Mouse (Mus musculus) CH12.LX (cell line): ENCODE data around the gene Tsg101. TPM values are rescaled to one million over a fixed set of nuclear protein-coding genes. Genes with fewer than 3 reads are reported as not detected.

Experiments
- DNase-seq: peaks from one replicate; pipeline ENCODE4 v3.0.0-alpha.2; 2013; ENCODE audit errors: extremely low read depth
- H3K27ac ChIP-seq: 2 replicates; pipeline ENCODE4 v1.5.1; 2012; ENCODE audit warnings: low read depth, mild to moderate bottlenecking, control low read depth, moderate library complexity; ENCODE audit not compliant: insufficient read depth
- H3K27me3 ChIP-seq: replicated peaks from 2 replicates; pipeline ENCODE3; 2012; ENCODE audit warnings: inconsistent platforms
- H3K36me3 ChIP-seq, 2 experiments: replicated peaks in 1 of 2; 2 replicates each; pipeline versions ENCODE3 to v1.6.1; 2012; ENCODE audit warnings: inconsistent platforms in 1 of 2, low read length in 1 of 2, mild to moderate bottlenecking in 1 of 2, mixed read lengths in 1 of 2, moderate library complexity in 1 of 2; ENCODE audit not compliant: control insufficient read depth in 1 of 2, insufficient read depth in 1 of 2
- H3K4me1 ChIP-seq, 2 experiments: 2 replicates each; pipeline ENCODE4 v1.6.1; 2012; ENCODE audit warnings: inconsistent platforms in 1 of 2, moderate library complexity in 1 of 2; ENCODE audit not compliant: insufficient read depth in 2 of 2, control insufficient read depth in 1 of 2
- H3K4me2 ChIP-seq: 2 replicates; pipeline ENCODE4 v1.6.1; 2012; ENCODE audit warnings: low read depth, mild to moderate bottlenecking, control low read depth; ENCODE audit not compliant: poor library complexity, insufficient read depth, severe bottlenecking
- H3K4me3 ChIP-seq, 3 experiments: fragments of 150-350 bp in 1 of 3; sonication (generic) in 1 of 3; replicated peaks in 1 of 3; 2 replicates each; pipeline versions ENCODE3 to v1.5.1; 2011 to 2012; ENCODE audit warnings: low read depth in 2 of 3, low read length in 2 of 3, mild to moderate bottlenecking in 2 of 3, moderate library complexity in 2 of 3, control low read depth in 1 of 3, improper control_type of control experiment in 1 of 3, inconsistent platforms in 1 of 3, mixed read lengths in 1 of 3; ENCODE audit not compliant: poor library complexity in 1 of 3
- H3K79me2 ChIP-seq: replicated peaks from 2 replicates; pipeline ENCODE4 v1.6.1; 2012; ENCODE audit warnings: mild to moderate bottlenecking, moderate library complexity; ENCODE audit not compliant: control insufficient read depth, poor library complexity, insufficient read depth, severe bottlenecking; ENCODE audit errors: extremely low read depth
- H3K9ac ChIP-seq: 2 replicates; pipeline ENCODE4 v1.6.1; 2012; ENCODE audit warnings: low read depth, mild to moderate bottlenecking, control low read depth, moderate library complexity; ENCODE audit not compliant: insufficient read depth
- H3K9me3 ChIP-seq: replicated peaks from 2 replicates; pipeline ENCODE3; 2012; ENCODE audit warnings: low read length, inconsistent platforms, mixed read lengths
- CTCF ChIP-seq, 2 experiments: IDR thresholded peaks in 1 of 2; conservative IDR thresholded peaks in 1 of 2; 2 replicates each; pipeline ENCODE4 v1.5.1; 2011 to 2012; ENCODE audit warnings: low read depth in 2 of 2, low read length in 2 of 2, improper control_type of control experiment in 1 of 2, inconsistent platforms in 1 of 2, mild to moderate bottlenecking in 1 of 2, moderate library complexity in 1 of 2
- E2F4 ChIP-seq: IDR thresholded peaks from 2 replicates; pipeline ENCODE4 v1.6.1; 2011; ENCODE audit warnings: low read depth, low read length, improper control_type of control experiment; ENCODE audit not compliant: insufficient replicate concordance
- ELF1 ChIP-seq: IDR thresholded peaks from 2 replicates; pipeline ENCODE4 v1.6.1; 2014; ENCODE audit warnings: low read depth, mild to moderate bottlenecking, inconsistent platforms, low read length, improper control_type of control experiment
- HCFC1 ChIP-seq: IDR thresholded peaks from 2 replicates; pipeline ENCODE4 v1.6.1; 2012; ENCODE audit warnings: low read depth, mild to moderate bottlenecking, inconsistent platforms, low read length, improper control_type of control experiment
- JUND ChIP-seq: conservative IDR thresholded peaks from 2 replicates; pipeline ENCODE4 v1.6.1; 2011; ENCODE audit warnings: low read depth, low read length, improper control_type of control experiment
- KAT2A ChIP-seq: IDR thresholded peaks from 2 replicates; pipeline ENCODE4 v1.6.1; 2012; ENCODE audit warnings: low read length, improper control_type of control experiment, inconsistent platforms; ENCODE audit not compliant: insufficient replicate concordance
- MAFK ChIP-seq: IDR thresholded peaks from 2 replicates; pipeline ENCODE4 v1.6.1; 2011; ENCODE audit warnings: low read length, improper control_type of control experiment; ENCODE audit not compliant: insufficient replicate concordance
- MAZ ChIP-seq: IDR thresholded peaks from 2 replicates; pipeline ENCODE4 v1.6.1; 2012; ENCODE audit warnings: low read depth, mild to moderate bottlenecking, inconsistent platforms, low read length, improper control_type of control experiment, moderate library complexity
- MEF2A ChIP-seq: IDR thresholded peaks from 2 replicates; pipeline ENCODE4 v1.6.1; 2014; ENCODE audit warnings: low read depth, mild to moderate bottlenecking, inconsistent platforms, low read length, improper control_type of control experiment, borderline replicate concordance
- NELFE ChIP-seq: IDR thresholded peaks from 2 replicates; pipeline ENCODE4 v1.6.1; 2011; ENCODE audit warnings: low read depth, low read length, improper control_type of control experiment
- PAX5 ChIP-seq: IDR thresholded peaks from 2 replicates; pipeline ENCODE4 v1.6.1; 2012; ENCODE audit warnings: low read length, inconsistent platforms, mixed read lengths
- POLR2AphosphoS2 ChIP-seq: IDR thresholded peaks from 2 replicates; pipeline ENCODE4 v1.6.1; 2011; ENCODE audit warnings: low read depth, low read length, improper control_type of control experiment
- RAD21 ChIP-seq: IDR thresholded peaks from 2 replicates; pipeline ENCODE4 v1.6.1; 2011; ENCODE audit warnings: low read depth, mild to moderate bottlenecking, low read length, improper control_type of control experiment, moderate library complexity
- RCOR1 ChIP-seq: conservative IDR thresholded peaks from 2 replicates; pipeline ENCODE4 v1.6.1; 2012; ENCODE audit warnings: low read depth, mild to moderate bottlenecking, inconsistent platforms, low read length, improper control_type of control experiment
- TBP ChIP-seq: conservative IDR thresholded peaks from 2 replicates; pipeline ENCODE4 v1.6.1; 2011; ENCODE audit warnings: low read depth, low read length, improper control_type of control experiment
- UBTF ChIP-seq: IDR thresholded peaks from 2 replicates; pipeline ENCODE4 v1.6.1; 2012; ENCODE audit warnings: low read depth, mild to moderate bottlenecking, inconsistent platforms, low read length, improper control_type of control experiment, moderate library complexity
- ZKSCAN1 ChIP-seq: IDR thresholded peaks from 2 replicates; pipeline ENCODE4 v1.6.1; 2012; ENCODE audit warnings: low read depth, inconsistent platforms, low read length, improper control_type of control experiment, borderline replicate concordance
- ZMIZ1 ChIP-seq: IDR thresholded peaks from 2 replicates; pipeline ENCODE4 v1.6.1; 2012; ENCODE audit warnings: low read depth, mild to moderate bottlenecking, inconsistent platforms, low read length, improper control_type of control experiment
- ZNF384 ChIP-seq: IDR thresholded peaks from 2 replicates; pipeline ENCODE4 v1.6.1; 2012; ENCODE audit warnings: low read depth, low read length, improper control_type of control experiment, inconsistent platforms
- dilution Hi-C: fragments of 300-500 bp; cut with MboI; formaldehyde crosslinking; loops from 2 replicates; pipeline ENCODE4 v1.14.3; 2020; ENCODE audit warnings: low sequenced_read_pairs; ENCODE audit not compliant: extremely low pct_unique_long_range_greater_than_20kb, extremely low pct_ligation_motif_present
- in situ Hi-C: fragments of 300-500 bp; cut with MboI; formaldehyde crosslinking; loops from 3 replicates; pipeline ENCODE4 v1.14.3; 2019; ENCODE audit warnings: low sequenced_read_pairs, low pct_ligation_motif_present, low pct_unique_long_range_greater_than_20kb, mixed read lengths
- polyA plus RNA-seq: library from polyadenylated mRNA; unstranded; fragments of >175 nt; gene quantifications from 2 replicates; pipeline ENCODE4 v1.2.1, GENCODE M21; 2012; ENCODE audit warnings: low read depth; ENCODE audit not compliant: insufficient read length
- total RNA-seq, 2 experiments: library from RNA; depleted of rRNA; stranded (reverse); fragments of 300-350 nt in 1 of 2; fragments of >200 nt in 1 of 2; gene quantifications; 2 replicates each; pipeline ENCODE4 v1.2.3; 2012 to 2014

Gene Tsg101
- total and polyA plus RNA-seq, 3 experiments, result 19.8 to 93.5 (median 46.0) TPM

GRCm38 (mm10) chr7:46962132-46962531, 42.4 kb upstream of the Tsg101 start:
- no peak for DNase-seq
- Histone ChIP-seq H3K27ac (no peak overlapping the region), H3K9ac (no peak overlapping the region), H3K9me3 (no peaks in the 10 kb centered on the region), H3K27me3 (peaks cover 12% of the 10 kb centered on the region), H3K36me3 (no peaks in the 10 kb centered on the region), H3K4me1 (peaks cover 3 to 16% of the 10 kb centered on the region in 2 experiments; a peak in 3 of 4 replicates), H3K4me2 (no peak overlapping the region), H3K79me2 (no peaks in the 10 kb centered on the region), H3K4me3 (no peak overlapping the region)
- dilution Hi-C loops (no loop called here), in situ Hi-C loops (loop anchor here (5.0 to 10.0 kb wide), 3 partner anchors 45 to 183 kb away; partner anchors contain the start of gene Spty2d1)
- no peak for TF ChIP-seq CTCF (conservative IDR thresholded peaks at IDR 0.05 in 1 of 2, IDR thresholded peaks at IDR 0.05 in 1 of 2; ENCODE audit: low read depth in 2 of 2, low read length in 2 of 2)
- no peak for TF ChIP-seq ELF1
- TF ChIP-seq NELFE, result no peak
- no peak for TF ChIP-seq UBTF
- TF ChIP-seq PAX5, result no peak
- TF ChIP-seq RAD21, result no peak
- TF ChIP-seq TBP, result no peak
- no peak for TF ChIP-seq ZNF384
- no peak for TF ChIP-seq MAZ
- TF ChIP-seq E2F4, result no peak
- TF ChIP-seq RCOR1, result no peak
- TF ChIP-seq JUND, result no peak
- TF ChIP-seq MAFK, result no peak

GRCm38 (mm10) chr7:46960991-46961390, 41.2 kb upstream of the Tsg101 start:
- in situ Hi-C loops, result loop anchor here (5.0 to 10.0 kb wide), 3 partner anchors 46 to 184 kb away; partner anchors contain the start of gene Spty2d1
- peaks cover 3 to 21% of the 10 kb centered on the region in 2 experiments; a peak in 3 of 4 replicates for H3K4me1 ChIP-seq
- no peak for DNase-seq
- H3K79me2 ChIP-seq, result no peaks in the 10 kb centered on the region
- peaks cover 0 to 3% of the 10 kb centered on the region in 2 experiments for H3K36me3 ChIP-seq
- peaks cover 12% of the 10 kb centered on the region for H3K27me3 ChIP-seq
- H3K4me2 ChIP-seq, result no peak overlapping the region
- TF ChIP-seq CTCF (conservative IDR thresholded peaks at IDR 0.05 in 1 of 2, IDR thresholded peaks at IDR 0.05 in 1 of 2; ENCODE audit: low read depth in 2 of 2, low read length in 2 of 2) (no peak), ZMIZ1 (no peak), UBTF (no peak)
- no peaks in the 10 kb centered on the region for H3K9me3 ChIP-seq
- dilution Hi-C loops, result no loop called here
- no peak overlapping the region for H3K9ac ChIP-seq
- no peak overlapping the region for H3K4me3 ChIP-seq
- H3K27ac ChIP-seq, result no peak overlapping the region

- H3K79me2 ChIP-seq, result no peaks in the 10 kb centered on the region
- H3K4me1 ChIP-seq, result peaks cover 3 to 14% of the 10 kb centered on the region in 2 experiments; a peak in 3 of 4 replicates
- peak overlapping the region; percentile 63 for H3K9ac ChIP-seq
- H3K4me2 ChIP-seq, result peak overlapping the region; percentile 100
- H3K36me3 ChIP-seq, result peaks cover 8 to 22% of the 10 kb centered on the region in 2 experiments
- H3K4me3 ChIP-seq, result peak overlapping the region in 2 of 3 experiments; percentile 36 to 75
- no peak overlapping the region for H3K27ac ChIP-seq
- dilution Hi-C loops, result no loop called here
- no peaks in the 10 kb centered on the region for H3K9me3 ChIP-seq
- no peak for TF ChIP-seq ZKSCAN1
- no peak for TF ChIP-seq MEF2A
- TF ChIP-seq ELF1, result no peak
- no peak for TF ChIP-seq HCFC1
- no peak for TF ChIP-seq NELFE
- TF ChIP-seq UBTF, result no peak
- TF ChIP-seq CTCF (conservative IDR thresholded peaks at IDR 0.05 in 1 of 2, IDR thresholded peaks at IDR 0.05 in 1 of 2; ENCODE audit: low read depth in 2 of 2, low read length in 2 of 2), result no peak
- TF ChIP-seq TBP, result no peak
- no peak for TF ChIP-seq ZMIZ1
- TF ChIP-seq RAD21, result no peak
- TF ChIP-seq KAT2A, result no peak
- TF ChIP-seq POLR2AphosphoS2, result no peak
- in situ Hi-C loops, result no loop called here
- no peak for DNase-seq
- peaks cover 12% of the 10 kb centered on the region for H3K27me3 ChIP-seq
Observed at GRCm38 (mm10) chr7:46958853-46959252, 39.1 kb upstream of the Tsg101 start.
